Mouse (Mus musculus) liver, adult 2 months (tissue): Measurements from ENCODE around the gene Vmn1r39.

Source experiments
- CTCF ChIP-seq: fragments of 200-500 bp; IDR thresholded peaks from 2 replicates; pipeline ENCODE4 v1.5.1; 2011; ENCODE audit warnings: low read depth, low read length, control low read depth
- POLR2A ChIP-seq: fragments of 200-500 bp; IDR thresholded peaks from 2 replicates; pipeline ENCODE4 v1.6.1; 2011; ENCODE audit warnings: low read length, control low read depth; ENCODE audit not compliant: insufficient read depth; ENCODE audit errors: extremely low read depth

GRCm38 (mm10) chr6:66805713-66806112 is 4.7 kb downstream of the Vmn1r39 start:
- TF ChIP-seq CTCF = no peak
- TF ChIP-seq POLR2A = no peak
